Mouse (Mus musculus): ENCODE data around the gene Vmn1r169.
"Not testable (repeated sequence)": the region's sequence is repeated elsewhere in the genome, so short reads cannot be mapped to it uniquely, and the experiment has no call there.

Gene Vmn1r169

GRCm38 (mm10) chr7:23575226-23575625, at the start of gene Vmn1r169:
Gene Vmn1r169 (plus strand): TSS chr7:23575526.
- in situ Hi-C loops (cut with MboI) = not testable (repeated sequence)

GRCm38 (mm10) chr7:23539432-23539831, 35.9 kb upstream of the Vmn1r169 start, which contains the start of gene Vmn1r168:
Gene Vmn1r168 (plus strand): TSS chr7:23539732.
- in situ Hi-C loops (cut with MboI) = not testable (repeated sequence)

GRCm38 (mm10) chr7:23605875-23606274, 30.5 kb downstream of the Vmn1r169 start, which contains the start of gene Vmn1r170:
Gene Vmn1r170 (plus strand): TSS chr7:23606175.
- in situ Hi-C loops (cut with MboI) = not testable (repeated sequence)
